ENCODE assay signal across 28 mouse cellular contexts in genomic region chr6:21321407-21321806, GRCm38 (mm10).
DNase-seq lines count a peak whose midpoint lies in the region; ATAC-seq and TF ChIP-seq lines count a peak whose summit lies in the region.
"Had no signal": no experiment of that assay in that cellular context is flagged by ENCODE, and none has a peak within 500 bp of the region (broad histone marks: within the 10 kb centered on the region; RNA-seq: fewer than 3 reads in every experiment).

No protein-coding gene starts in this region.

- no peak overlapping the region for H3K27ac ChIP-seq in cerebellum, adult 2 months (ENCODE audit: insufficient read depth, low read length)
- H3K27ac ChIP-seq in kidney, embryonic 15.5 days, result no peak overlapping the region
- H3K27ac ChIP-seq in neural tube, embryonic 15.5 days (replicated peaks), result no peak overlapping the region
- H3K27ac ChIP-seq: embryonic facial prominence, embryonic 10.5 days; embryonic facial prominence, embryonic 13.5 days; forebrain, embryonic 13.5 days; hindbrain, embryonic 10.5 days; hindbrain, embryonic 13.5 days; intestine, embryonic 15.5 days had no signal

- TF ChIP-seq CTCF in cerebellum, adult 2 months (IDR thresholded peaks at IDR 0.05; ENCODE audit: borderline replicate concordance, insufficient read depth, low read depth, low read length), result no peak

- no peaks in the 10 kb centered on the region for H3K9me3 ChIP-seq in kidney, embryonic 15.5 days (replicated peaks)
- no peaks in the 10 kb centered on the region for H3K9me3 ChIP-seq in neural tube, embryonic 15.5 days (replicated peaks)
- H3K9me3 ChIP-seq: embryonic facial prominence, embryonic 10.5 days; embryonic facial prominence, embryonic 13.5 days; forebrain, embryonic 13.5 days; hindbrain, embryonic 10.5 days; hindbrain, embryonic 13.5 days; intestine, embryonic 15.5 days had no signal

- no peak overlapping the region for H3K4me3 ChIP-seq in cerebellum, adult 2 months (replicated peaks; ENCODE audit: insufficient read depth, low read depth, low read length)
- no peak overlapping the region for H3K4me3 ChIP-seq in kidney, embryonic 15.5 days (replicated peaks)
- no peak overlapping the region for H3K4me3 ChIP-seq in neural tube, embryonic 15.5 days (replicated peaks)
- H3K4me3 ChIP-seq: embryonic facial prominence, embryonic 10.5 days; embryonic facial prominence, embryonic 13.5 days; erythroblast, embryonic 14.5 days; forebrain, embryonic 13.5 days; hindbrain, embryonic 10.5 days; hindbrain, embryonic 13.5 days; intestine, embryonic 15.5 days had no signal

- peak; percentile 41 to 53 for DNase-seq in cerebellum, adult 18-20 months
- DNase-seq in cerebellum, postnatal 4 days (ENCODE audit: low spot score in 2 of 2), result no peak
- DNase-seq in brain, adult 2 months (ENCODE audit: low read depth, low spot score), result peak; percentile 63
- peak; percentile 33 to 47 for DNase-seq in cerebellum, adult 2 months
- peak; percentile 12 to 33 for DNase-seq in cerebellum, postnatal 14 days
- DNase-seq in frontal cortex, postnatal 14 days (ENCODE audit: low spot score in 2 of 2), result no peak
- DNase-seq: adrenal gland, adult 2 months; adrenal gland, postnatal 14 days; embryo, embryonic 11 days; gastrocnemius, postnatal 10 days; gastrocnemius, postnatal 36 days; heart, adult 11 months; heart, postnatal 36 days; kidney, adult 11 months; kidney, adult 8-10 months had no signal

- peaks cover 14% of the 10 kb centered on the region; the same call in 1 of the 2 replicates for H3K4me1 ChIP-seq in cerebellum, adult 2 months (ENCODE audit: control insufficient read depth, insufficient read depth, low read length)
- H3K4me1 ChIP-seq in kidney, embryonic 15.5 days, result no peaks in the 10 kb centered on the region
- no peaks in the 10 kb centered on the region for H3K4me1 ChIP-seq in neural tube, embryonic 15.5 days
- H3K4me1 ChIP-seq: embryonic facial prominence, embryonic 10.5 days; embryonic facial prominence, embryonic 13.5 days; hindbrain, embryonic 13.5 days; intestine, embryonic 15.5 days had no signal

- no peaks in the 10 kb centered on the region for H3K36me3 ChIP-seq in kidney, embryonic 15.5 days
- H3K36me3 ChIP-seq in neural tube, embryonic 15.5 days, result no peaks in the 10 kb centered on the region
- H3K36me3 ChIP-seq: embryonic facial prominence, embryonic 10.5 days; embryonic facial prominence, embryonic 13.5 days; hindbrain, embryonic 10.5 days; hindbrain, embryonic 13.5 days; intestine, embryonic 15.5 days had no signal

- ATAC-seq in kidney, embryonic 15.5 days (replicated peaks; ENCODE audit: low FRiP score), result no peak
- no peak for ATAC-seq in neural tube, embryonic 15.5 days (ENCODE audit: low FRiP score)
- ATAC-seq: CD4-positive, CD25-positive, alpha-beta regulatory T cell, adult 4 months; forebrain, embryonic 13.5 days; forebrain, embryonic 16.5 days; hindbrain, embryonic 16.5 days; intestine, embryonic 15.5 days had no signal

- no peaks in the 10 kb centered on the region for H3K27me3 ChIP-seq in cerebellum, adult 2 months (ENCODE audit: control insufficient read depth, insufficient read depth, low read length)
- no peaks in the 10 kb centered on the region for H3K27me3 ChIP-seq in kidney, embryonic 15.5 days
- H3K27me3 ChIP-seq in neural tube, embryonic 15.5 days (replicated peaks), result no peaks in the 10 kb centered on the region
- H3K27me3 ChIP-seq: embryonic facial prominence, embryonic 13.5 days; forebrain, embryonic 13.5 days; hindbrain, embryonic 13.5 days; intestine, embryonic 15.5 days had no signal

- H3K4me2 ChIP-seq in kidney, embryonic 15.5 days, result no peak overlapping the region
- no peak overlapping the region for H3K4me2 ChIP-seq in neural tube, embryonic 15.5 days
- H3K4me2 ChIP-seq: embryonic facial prominence, embryonic 13.5 days; forebrain, embryonic 13.5 days; heart, embryonic 11.5 days; hindbrain, embryonic 13.5 days; intestine, embryonic 15.5 days had no signal

- H3K9ac ChIP-seq in kidney, embryonic 15.5 days, result no peak overlapping the region
- H3K9ac ChIP-seq in neural tube, embryonic 15.5 days (replicated peaks), result no peak overlapping the region
- H3K9ac ChIP-seq: embryonic facial prominence, embryonic 13.5 days; forebrain, embryonic 13.5 days; hindbrain, embryonic 13.5 days; intestine, embryonic 15.5 days had no signal

- TF ChIP-seq POLR2A in cerebellum, adult 2 months (IDR thresholded peaks at IDR 0.05; ENCODE audit: borderline replicate concordance, insufficient read depth, low read length), result no peak

- WGBS in cerebellum, adult 2 months, result 43% methylated on average over 6 of the region's 6 CpGs
- 88% methylated on average over 6 of the region's 6 CpGs for WGBS in kidney, embryonic 15.5 days
- WGBS in neural tube, embryonic 15.5 days, result 83% methylated on average over 6 of the region's 6 CpGs

Comparison
In these comparisons a context has a peak if more than half of its experiments do, and no peak if none do; other contexts are left out.
1. DNase-seq: peak in cerebellum, adult 18-20 months (2 of 2), brain, adult 2 months (single experiment), cerebellum, adult 2 months (2 of 2) and cerebellum, postnatal 14 days (2 of 2); none in cerebellum, postnatal 4 days (0 of 2) and frontal cortex, postnatal 14 days (0 of 2).